Comparison of ENCODE assay signal across 12 mouse cellular contexts in genomic region chr7:132347273-132348045, GRCm38 (mm10). TPM values are rescaled to one million over a fixed set of nuclear protein-coding genes. Genes with fewer than 3 reads are reported as not detected.
DNase-seq lines count a peak whose midpoint lies in the region; ATAC-seq and TF ChIP-seq lines count a peak whose summit lies in the region.
"Had no signal": no experiment of that assay in that cellular context is flagged by ENCODE, and none has a peak within 500 bp of the region (broad histone marks: within the 10 kb centered on the region; RNA-seq: fewer than 3 reads in every experiment).

No protein-coding gene starts in this region.

- H3K9ac ChIP-seq in embryonic facial prominence, embryonic 14.5 days (ENCODE audit: low read depth, low read length): no peak overlapping the region
- H3K9ac ChIP-seq in kidney, embryonic 16.5 days (replicated peaks; ENCODE audit: low read length): no peak overlapping the region
- no peak overlapping the region for H3K9ac ChIP-seq in stomach, postnatal 0 days (ENCODE audit: low read length)

- TF ChIP-seq CTCF in spleen, adult 2 months (IDR thresholded peaks at IDR 0.05; ENCODE audit: extremely low read depth, insufficient read depth, insufficient read length, insufficient replicate concordance): no peak
- TF ChIP-seq CTCF in stomach, postnatal 0 days (IDR thresholded peaks at IDR 0.05; ENCODE audit: low read depth): no peak

- no peaks in the 10 kb centered on the region for H3K9me3 ChIP-seq in embryonic facial prominence, embryonic 14.5 days (ENCODE audit: control insufficient read depth, low read length)
- H3K9me3 ChIP-seq in embryonic facial prominence, embryonic 10.5 days: no peaks in the 10 kb centered on the region
- H3K9me3 ChIP-seq in kidney, embryonic 16.5 days (ENCODE audit: low read length): no peaks in the 10 kb centered on the region
- no peaks in the 10 kb centered on the region for H3K9me3 ChIP-seq in stomach, postnatal 0 days (ENCODE audit: control insufficient read depth, low read length)

- no peak for ATAC-seq in embryonic facial prominence, embryonic 14.5 days (ENCODE audit: low read depth)
- no peak for ATAC-seq in kidney, embryonic 16.5 days (ENCODE audit: low FRiP score, low TSS enrichment)
- no peak for ATAC-seq in stomach, postnatal 0 days (ENCODE audit: low FRiP score, low TSS enrichment)

- no peak for TF ChIP-seq EP300 in stomach, postnatal 0 days (optimal IDR thresholded peaks at IDR 0.05)

- no peak for TF ChIP-seq POLR2A in spleen, adult 2 months (IDR thresholded peaks at IDR 0.05; ENCODE audit: low read depth, low read length)

- H3K4me1 ChIP-seq in embryonic facial prominence, embryonic 14.5 days (ENCODE audit: control insufficient read depth, insufficient read depth, low read length): 0 out of 2 replicates have a peak, but pooled peaks cover 5% of the 10 kb centered on the region
- peaks cover 30% of the 10 kb centered on the region for H3K4me1 ChIP-seq in embryonic facial prominence, embryonic 10.5 days
- no peaks in the 10 kb centered on the region for H3K4me1 ChIP-seq in spleen, adult 2 months (ENCODE audit: control insufficient read depth, insufficient read depth, insufficient read length)
- H3K4me1 ChIP-seq in kidney, embryonic 16.5 days (ENCODE audit: insufficient read depth, low read length): no peaks in the 10 kb centered on the region
- no peaks in the 10 kb centered on the region for H3K4me1 ChIP-seq in stomach, postnatal 0 days (replicated peaks; ENCODE audit: control insufficient read depth, insufficient read depth)

- peak; percentile 59 for DNase-seq in embryonic facial prominence, embryonic 14.5 days (ENCODE audit: low spot score)
- no peak for DNase-seq in embryonic facial prominence, embryonic 10.5 days (ENCODE audit: low spot score)
- no peak for DNase-seq in spleen, adult 2 months (ENCODE audit: low read depth in 1 of 2, low spot score in 2 of 2)
- no peak for DNase-seq in spleen, postnatal 10 days (ENCODE audit: low spot score in 2 of 2)
- DNase-seq in stomach, postnatal 0 days (ENCODE audit: low spot score): no peak
- DNase-seq in cerebellum, postnatal 14 days: no peak
- no peak for DNase-seq in testis, postnatal 14 days (ENCODE audit: low spot score)
- DNase-seq: cerebellum, adult 8-10 months; thymus, adult 18-20 months had no signal

- H3K4me3 ChIP-seq in embryonic facial prominence, embryonic 14.5 days (ENCODE audit: low read depth, low read length): no peak overlapping the region
- H3K4me3 ChIP-seq in embryonic facial prominence, embryonic 10.5 days: no peak overlapping the region
- no peak overlapping the region for H3K4me3 ChIP-seq in spleen, adult 2 months (ENCODE audit: extremely low read depth, insufficient read depth, insufficient read length)
- no peak overlapping the region for H3K4me3 ChIP-seq in kidney, embryonic 16.5 days (ENCODE audit: low read length)
- no peak overlapping the region for H3K4me3 ChIP-seq in stomach, postnatal 0 days (ENCODE audit: low read depth, low read length)
- H3K4me3 ChIP-seq: erythroblast, embryonic 14.5 days had no signal

- no peaks in the 10 kb centered on the region for H3K27me3 ChIP-seq in embryonic facial prominence, embryonic 14.5 days (replicated peaks; ENCODE audit: control insufficient read depth, insufficient read depth, low read length)
- no peaks in the 10 kb centered on the region for H3K27me3 ChIP-seq in embryonic facial prominence, embryonic 10.5 days (replicated peaks; ENCODE audit: low read depth, poor library complexity, severe bottlenecking)
- no peaks in the 10 kb centered on the region for H3K27me3 ChIP-seq in spleen, adult 2 months (ENCODE audit: control insufficient read depth, insufficient read depth, low read length)
- no peaks in the 10 kb centered on the region for H3K27me3 ChIP-seq in kidney, embryonic 16.5 days (ENCODE audit: insufficient read depth, low read length)
- H3K27me3 ChIP-seq in stomach, postnatal 0 days (ENCODE audit: control insufficient read depth, insufficient read depth, low read length): no peaks in the 10 kb centered on the region

- no peak overlapping the region for H3K4me2 ChIP-seq in embryonic facial prominence, embryonic 14.5 days (ENCODE audit: low read depth, low read length)
- H3K4me2 ChIP-seq in kidney, embryonic 16.5 days (replicated peaks; ENCODE audit: low read depth, low read length): no peak overlapping the region
- no peak overlapping the region for H3K4me2 ChIP-seq in stomach, postnatal 0 days (replicated peaks; ENCODE audit: low read depth)

- H3K27ac ChIP-seq in embryonic facial prominence, embryonic 14.5 days (replicated peaks; ENCODE audit: low read depth, low read length): no peak overlapping the region
- no peak overlapping the region for H3K27ac ChIP-seq in embryonic facial prominence, embryonic 10.5 days (replicated peaks)
- peak overlapping the region; percentile 4; the same call in 1 of the 2 replicates for H3K27ac ChIP-seq in spleen, adult 2 months (ENCODE audit: insufficient read depth, low read length)
- H3K27ac ChIP-seq in kidney, embryonic 16.5 days (ENCODE audit: low read length): 0 out of 2 replicates have a peak overlapping the region, but pooled peaks have one; percentile 27
- 0 out of 2 replicates have a peak overlapping the region, but pooled peaks have one; percentile 20 for H3K27ac ChIP-seq in stomach, postnatal 0 days (replicated peaks)
- H3K27ac ChIP-seq: macrophage had no signal

- 64% methylated on average over 9 of the region's 9 CpGs for WGBS in embryonic facial prominence, embryonic 14.5 days
- WGBS in embryonic facial prominence, embryonic 10.5 days: 84% methylated on average over 9 of the region's 9 CpGs
- 56% methylated on average over 9 of the region's 9 CpGs for WGBS in spleen, adult 2 months
- 78% methylated on average over 9 of the region's 9 CpGs for WGBS in kidney, embryonic 16.5 days
- 70% methylated on average over 9 of the region's 9 CpGs for WGBS in stomach, postnatal 0 days

- H3K36me3 ChIP-seq in embryonic facial prominence, embryonic 14.5 days (ENCODE audit: control insufficient read depth, insufficient read depth, low read length): no peaks in the 10 kb centered on the region
- no peaks in the 10 kb centered on the region for H3K36me3 ChIP-seq in embryonic facial prominence, embryonic 10.5 days (replicated peaks)
- H3K36me3 ChIP-seq in spleen, adult 2 months (ENCODE audit: control insufficient read depth, insufficient read depth, low read length): no peaks in the 10 kb centered on the region
- no peaks in the 10 kb centered on the region for H3K36me3 ChIP-seq in kidney, embryonic 16.5 days (ENCODE audit: insufficient read depth, low read length)
- no peaks in the 10 kb centered on the region for H3K36me3 ChIP-seq in stomach, postnatal 0 days (ENCODE audit: control insufficient read depth, insufficient read depth, low read length)

RNA-seq across cellular contexts. Expression of gene Chst15, which starts 30.4 kb away (rescaled TPM):
- 14.2 and 16.2 TPM in 2 replicates for polyA plus RNA-seq in embryonic facial prominence, embryonic 14.5 days (2014; fragmentation: Nextera tagmentation; extraction: Ambion mirVana)
- 11.8 and 12.7 TPM in 2 replicates for polyA plus RNA-seq in embryonic facial prominence, embryonic 10.5 days (2016; fragmentation: Nextera tagmentation; extraction: Ambion mirVana)
- 25.9 and 27.9 TPM in 2 replicates for polyA plus RNA-seq in spleen, adult 2 months (2012; rRNA removed)
- 19.7 and 21.0 TPM in 2 replicates for polyA plus RNA-seq in kidney, embryonic 16.5 days (2015; fragmentation: Nextera tagmentation; extraction: Ambion mirVana)
- 11.5 and 12.1 TPM in 2 replicates for polyA plus RNA-seq in stomach, postnatal 0 days (2015; fragmentation: Nextera tagmentation; extraction: Ambion mirVana)

Comparison
In these comparisons a context has a peak if more than half of its experiments do, and no peak if none do; other contexts are left out.
1. H3K27ac ChIP-seq: peak in spleen, adult 2 months (single experiment), kidney, embryonic 16.5 days (single experiment) and stomach, postnatal 0 days (single experiment); none in embryonic facial prominence, embryonic 14.5 days (single experiment) and embryonic facial prominence, embryonic 10.5 days (single experiment).